Mouse (Mus musculus): ENCODE measurements around the gene Prss23.

DNA sequence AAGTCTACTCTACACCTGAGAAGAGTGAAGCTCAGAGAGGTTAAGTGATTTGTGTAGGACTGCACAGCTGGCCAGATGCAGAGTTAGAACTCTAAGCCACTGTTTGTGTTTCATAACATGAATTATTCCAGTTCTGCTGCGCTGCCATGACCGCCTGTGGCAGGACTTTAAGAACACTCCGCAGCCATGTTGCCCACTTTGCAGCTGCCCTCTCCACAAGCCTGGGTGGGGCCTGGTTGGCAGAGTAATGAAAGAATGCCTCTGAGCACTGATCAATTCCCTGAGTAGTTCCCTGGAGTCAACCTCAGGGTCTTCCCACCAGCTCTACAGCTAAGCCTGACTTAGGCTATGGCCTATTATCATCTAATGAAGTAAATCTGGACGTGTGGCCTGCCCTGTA is 32.1 kb upstream of the Prss23 start:
- TF ChIP-seq EP300 (IDR thresholded peaks at IDR 0.05), result no peak
- TF ChIP-seq CTCF (IDR thresholded peaks at IDR 0.05), result no peak
